Mouse (Mus musculus) CH12.LX (cell line): ENCODE measurements around the gene Fam186b.

ENCODE experiments used
- CTCF ChIP-seq, 2 experiments: IDR thresholded peaks in 1 of 2; conservative IDR thresholded peaks in 1 of 2; 2 replicates each; pipeline ENCODE4 v1.5.1; 2011 to 2012; ENCODE audit warnings: low read depth in 2 of 2, low read length in 2 of 2, improper control_type of control experiment in 1 of 2, inconsistent platforms in 1 of 2, mild to moderate bottlenecking in 1 of 2, moderate library complexity in 1 of 2
- POLR2A ChIP-seq: IDR thresholded peaks from 2 replicates; pipeline ENCODE4 v1.6.1; 2011; ENCODE audit warnings: low read depth, mild to moderate bottlenecking, improper control_type of control experiment, low read length

GRCm38 (mm10) chr15:99332921-99333675, 37.4 kb upstream of the Fam186b start:
- TF ChIP-seq POLR2A (peak; percentile 44; the same call in 1 of the 2 replicates), CTCF (conservative IDR thresholded peaks at IDR 0.05 in 1 of 2, IDR thresholded peaks at IDR 0.05 in 1 of 2; ENCODE audit: low read depth in 2 of 2, low read length in 2 of 2) (peak in 1 of 2 experiments; percentile 47; a peak in 2 of 4 replicates)
